Mouse (Mus musculus): ENCODE measurements around the gene Clrn2.
A peak's percentile ranks its signal among the peaks of the same experiment; 100 is the strongest.
"Not testable (repeated sequence)": the region's sequence is repeated elsewhere in the genome, so short reads cannot be mapped to it uniquely, and the experiment has no call there.

Clrn2 gene

DNA sequence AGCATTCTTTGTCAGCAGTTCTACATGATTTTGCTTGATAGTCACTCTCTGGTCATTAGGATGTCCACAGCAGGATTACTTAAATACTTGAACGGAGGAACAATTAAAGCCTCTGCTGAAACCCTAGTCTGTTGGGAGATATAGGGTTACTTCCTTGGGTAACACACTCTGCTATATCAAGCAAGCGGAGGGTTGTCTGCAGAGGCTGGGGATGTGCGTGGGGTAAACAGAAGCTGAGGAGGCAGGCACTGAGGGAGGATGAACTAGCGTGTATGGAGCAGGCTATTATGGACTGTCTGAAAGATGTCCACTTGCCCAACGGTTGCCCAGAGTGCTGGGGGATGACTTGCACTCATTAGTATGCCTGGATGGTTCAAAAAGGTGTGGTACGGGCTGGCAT lies at the start of gene Clrn2:
Clrn2 (plus strand) TSS at position 301 of the 400 bp plus-strand sequence.
- DNase-seq (ENCODE audit: low spot score in 2 of 2) = no peak

DNA sequence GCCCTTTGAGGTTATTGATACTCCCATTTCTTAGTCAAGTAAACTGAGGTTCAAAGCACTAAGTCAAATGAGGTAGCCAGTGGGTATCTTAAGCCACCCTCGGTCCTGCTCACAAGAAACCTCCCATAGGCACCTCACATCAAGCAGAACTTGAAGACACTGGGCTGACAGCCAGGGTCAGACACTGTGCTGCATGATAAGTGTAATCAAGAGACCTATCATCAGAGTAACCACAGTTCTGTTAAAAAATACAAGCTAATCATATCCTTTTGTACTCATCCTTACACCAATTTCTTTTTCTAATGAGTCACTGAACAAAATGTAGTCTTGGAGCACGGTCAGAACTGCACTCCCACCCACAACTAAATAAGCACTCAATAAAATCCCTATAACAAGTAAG lies 47.4 kb upstream of the Clrn2 start:
- DNase-seq (ENCODE audit: low spot score in 2 of 2) = no peak

DNA sequence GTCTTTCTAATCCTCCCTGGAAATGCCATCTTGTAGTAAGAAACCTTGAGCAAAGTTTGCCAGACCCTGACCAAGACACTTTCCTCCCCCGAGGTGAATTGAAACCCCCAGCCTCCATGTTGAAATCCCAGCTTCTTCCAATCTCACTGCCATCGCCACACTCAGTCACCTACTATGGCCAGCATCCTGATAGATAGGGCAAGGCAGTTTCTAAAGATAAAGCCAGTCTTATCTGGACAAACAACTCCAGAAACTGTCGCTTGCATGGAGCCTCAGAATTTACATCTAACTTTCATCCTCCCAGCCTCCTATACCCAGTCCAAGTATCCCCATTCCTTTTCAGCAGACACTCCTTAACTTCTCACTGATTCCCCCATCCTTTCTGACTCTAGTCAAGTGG lies 37.1 kb upstream of the Clrn2 start:
- DNase-seq (ENCODE audit: low spot score in 2 of 2) = no peak

- no peak for DNase-seq (ENCODE audit: low spot score in 2 of 2)
These were observed 35.6 kb upstream of the Clrn2 start for GRCm38 (mm10) chr5:45417859-45418443.

DNA sequence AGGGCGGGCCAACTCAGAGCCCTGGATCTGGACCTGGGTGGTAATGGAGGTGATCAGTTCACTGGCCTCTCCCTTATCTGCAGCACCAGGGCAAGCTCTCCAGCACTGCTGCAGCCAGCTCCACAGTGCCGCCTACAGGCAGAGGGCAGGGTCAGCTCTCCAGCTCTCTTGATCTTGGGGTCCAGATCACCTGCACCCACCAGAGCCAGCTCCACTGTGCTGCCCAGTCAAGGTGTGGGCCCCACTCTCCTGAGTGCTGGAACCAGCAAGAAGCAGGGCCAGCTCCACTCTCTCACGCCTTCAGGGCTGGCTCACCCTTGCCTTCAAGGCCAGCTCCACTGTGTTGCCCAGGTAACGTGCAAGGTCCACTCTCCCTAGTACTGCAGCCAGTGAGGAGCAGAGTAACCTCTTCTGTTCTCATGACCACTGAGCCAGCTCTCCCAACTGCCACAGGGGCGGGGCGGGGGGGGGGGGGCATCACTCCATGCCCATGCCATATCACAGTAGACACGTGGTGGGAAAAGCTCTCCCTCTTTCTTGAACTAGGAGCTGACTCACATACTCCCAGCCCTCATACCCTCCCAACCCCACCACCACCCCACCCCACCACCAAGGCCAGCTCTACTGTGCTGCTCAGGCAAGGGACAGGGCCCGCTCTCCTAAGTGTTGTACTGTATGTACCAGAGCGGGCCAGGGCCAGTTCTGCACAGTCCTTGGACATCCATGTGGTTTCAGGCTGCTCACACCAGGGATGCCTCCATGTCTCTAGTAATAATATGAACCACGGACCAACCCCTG lies 33.5 kb upstream of the Clrn2 start:
- no peak for DNase-seq (ENCODE audit: low spot score in 2 of 2)

GRCm38 (mm10) chr5:45421881-45422844 lies 31.4 kb upstream of the Clrn2 start:
- DNase-seq (ENCODE audit: low spot score in 2 of 2) = no peak

- peak in 1 of 2 experiments; percentile 39 for DNase-seq (ENCODE audit: low spot score in 2 of 2)
These were observed 29.3 kb upstream of the Clrn2 start for GRCm38 (mm10) chr5:45424021-45424886.

GRCm38 (mm10) chr5:45425771-45426170 lies 27.8 kb upstream of the Clrn2 start:
- DNase-seq (ENCODE audit: low spot score in 2 of 2) = not testable (repeated sequence)

DNA sequence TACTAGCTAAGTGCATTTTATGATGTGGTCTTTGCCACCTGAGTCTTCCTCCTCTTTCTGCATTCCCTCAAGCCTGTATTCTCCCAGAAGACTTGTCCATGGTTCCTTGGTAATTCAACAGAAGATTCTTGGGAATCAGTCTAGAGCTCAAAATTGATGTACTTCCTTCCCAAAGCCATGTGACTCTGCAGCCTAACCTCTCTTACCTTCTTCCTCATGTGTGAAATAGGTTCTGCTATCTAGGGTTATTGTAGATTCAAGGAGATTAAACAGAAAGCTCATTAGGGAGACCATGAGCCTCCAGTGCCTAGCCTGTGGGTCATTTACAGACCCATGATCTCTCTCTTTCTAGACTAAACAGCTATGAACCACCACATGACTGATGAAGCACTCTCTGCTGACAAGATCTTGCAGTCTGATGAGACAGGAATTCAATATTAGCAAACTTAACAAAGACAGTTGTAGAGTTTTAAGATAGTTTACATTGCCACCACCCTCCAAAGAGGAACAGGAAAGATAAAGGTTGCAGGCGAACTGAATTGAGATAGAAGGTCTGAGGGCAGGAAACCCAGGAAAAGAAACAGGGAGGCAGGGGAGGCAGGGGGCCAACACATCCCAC lies 27.0 kb upstream of the Clrn2 start:
- no peak for DNase-seq (ENCODE audit: low spot score in 2 of 2)

- DNase-seq (ENCODE audit: low spot score in 2 of 2) = no peak
These were observed 25.7 kb upstream of the Clrn2 start for GRCm38 (mm10) chr5:45427891-45428290.

DNA sequence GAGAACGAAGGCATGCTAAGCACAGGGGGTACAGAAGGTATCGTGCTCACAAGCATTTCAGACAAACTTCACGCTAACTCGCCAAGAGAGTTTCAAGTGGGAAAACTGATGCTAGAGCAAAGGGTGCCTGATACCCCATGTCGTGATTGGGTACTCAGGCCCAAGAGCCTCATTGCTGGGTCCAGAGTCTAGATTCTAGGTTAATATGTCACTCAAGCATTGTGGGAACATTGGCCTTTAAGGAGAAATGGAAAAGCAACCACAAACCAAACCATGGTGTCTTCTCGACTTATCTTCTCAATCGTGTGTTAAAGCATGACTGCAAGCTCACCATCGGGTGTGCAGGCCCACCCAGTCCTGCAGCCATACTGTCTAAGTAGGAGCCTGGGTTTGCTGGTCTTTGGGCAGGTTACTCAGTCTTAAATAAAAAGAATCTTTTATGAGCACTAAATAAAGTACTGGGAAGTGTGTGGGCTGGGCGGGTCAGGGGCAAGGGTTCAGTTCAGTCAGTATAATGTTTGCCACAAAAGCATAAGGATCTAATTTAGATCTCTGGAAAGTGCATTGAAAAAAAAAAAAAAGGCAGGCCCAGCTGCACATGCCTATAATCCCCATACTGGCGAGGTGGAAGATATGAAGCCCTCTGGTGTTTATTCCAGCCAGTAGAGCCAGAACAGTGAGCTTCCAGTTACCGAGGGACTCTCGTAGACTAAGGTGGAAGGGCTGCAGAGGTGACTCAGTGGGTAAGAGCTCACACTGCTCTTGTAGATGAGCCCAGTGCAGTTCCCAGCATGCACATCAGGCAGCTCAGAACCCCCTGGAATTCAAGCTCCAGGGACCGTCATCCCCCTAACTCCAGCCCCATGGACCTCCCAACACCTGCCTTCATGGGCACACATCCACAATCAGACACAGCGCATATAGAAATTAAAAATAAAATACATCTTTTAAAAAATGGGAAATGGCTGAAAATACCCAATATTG lies 17.3 kb upstream of the Clrn2 start:
- DNase-seq (ENCODE audit: low spot score in 2 of 2) = no peak

- no peak for DNase-seq (ENCODE audit: low spot score in 2 of 2)
These were observed 15.7 kb upstream of the Clrn2 start for GRCm38 (mm10) chr5:45437826-45438225.

- DNase-seq (ENCODE audit: low spot score in 2 of 2) = no peak
These were observed 15.2 kb upstream of the Clrn2 start for GRCm38 (mm10) chr5:45438301-45438700.

DNA sequence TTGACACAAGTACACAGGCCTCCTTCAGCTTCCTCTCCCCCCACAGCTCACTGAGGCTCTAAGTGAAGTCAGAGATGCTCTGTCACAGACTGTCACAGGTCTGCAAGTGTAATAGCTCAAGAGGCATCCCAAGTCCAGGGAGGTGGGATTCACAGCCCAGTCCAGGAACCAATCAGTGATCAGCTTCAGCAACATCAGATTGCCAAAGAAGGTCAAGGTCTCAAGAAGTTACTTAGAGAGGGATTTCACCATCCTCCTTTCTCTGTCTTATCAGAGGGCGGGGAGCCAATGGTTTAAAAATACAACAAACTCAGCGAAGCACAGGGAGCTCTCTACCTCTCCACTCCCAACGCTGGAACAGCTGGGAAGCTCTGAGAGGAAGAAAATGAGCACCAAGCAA lies 12.4 kb upstream of the Clrn2 start:
- no peak for DNase-seq (ENCODE audit: low spot score in 2 of 2)

DNA sequence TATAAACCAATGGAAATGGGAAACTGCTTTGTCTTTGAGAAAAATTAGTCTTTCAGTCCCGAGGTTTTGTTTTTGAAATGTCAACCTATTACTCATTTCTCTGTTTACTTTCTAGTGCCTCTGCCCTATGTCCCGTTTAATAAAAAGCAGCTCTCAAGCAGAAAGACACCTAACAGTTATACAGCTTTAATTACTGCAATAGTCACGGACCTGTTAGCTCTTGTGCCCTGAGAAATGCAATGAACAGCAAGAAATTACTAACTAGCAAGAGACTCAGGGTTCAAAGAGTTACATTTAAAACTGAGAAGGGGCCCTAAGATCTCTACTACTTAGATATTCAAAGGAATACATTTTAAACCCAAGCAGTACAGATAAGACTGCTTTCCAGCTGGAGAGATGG lies 11.8 kb upstream of the Clrn2 start:
- no peak for DNase-seq (ENCODE audit: low spot score in 2 of 2)

- no peak for DNase-seq (ENCODE audit: low spot score in 2 of 2)
These were observed 9.3 kb upstream of the Clrn2 start for GRCm38 (mm10) chr5:45444130-45444832.

DNA sequence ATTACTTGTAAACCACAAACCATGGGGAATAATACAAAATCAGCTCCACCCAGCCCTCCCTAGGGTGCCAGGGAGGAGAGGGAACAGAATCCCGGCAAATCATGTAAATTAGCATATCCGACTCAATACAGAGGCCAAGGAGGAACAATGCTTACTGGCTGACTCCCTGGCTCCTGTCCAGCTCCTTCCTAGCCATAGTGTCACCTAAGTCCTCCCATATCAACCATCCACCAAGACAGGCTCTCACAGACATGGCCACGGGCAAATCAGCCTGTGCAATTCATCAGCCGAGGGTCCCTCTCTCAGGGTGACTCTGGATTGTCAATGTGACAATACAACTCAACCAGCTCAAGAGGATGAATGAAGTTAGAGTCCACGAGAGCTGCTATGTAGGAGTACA lies 4.9 kb upstream of the Clrn2 start:
- DNase-seq (ENCODE audit: low spot score in 2 of 2) = no peak

DNA sequence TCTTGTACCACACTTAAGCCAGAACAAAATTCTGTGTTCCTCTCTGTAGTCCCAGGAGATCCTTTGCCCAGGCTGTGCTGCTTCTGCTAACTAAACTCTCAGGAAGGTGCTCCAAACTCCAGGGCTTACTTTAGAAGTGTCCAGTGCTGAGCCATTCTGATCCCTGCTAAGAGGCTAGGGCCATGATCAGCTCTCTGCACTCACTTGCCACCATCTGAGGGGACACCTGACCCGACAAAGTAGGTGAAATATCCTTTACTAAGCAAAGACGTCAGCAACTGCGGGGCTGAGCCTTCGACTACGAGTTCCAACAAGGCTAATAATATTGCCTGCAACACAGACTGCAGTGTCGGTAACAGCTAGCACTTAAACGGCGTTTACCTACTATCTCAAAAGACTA lies 4.3 kb upstream of the Clrn2 start:
- peak in 1 of 2 experiments; percentile 21 for DNase-seq (ENCODE audit: low spot score in 2 of 2)
